Mouse (Mus musculus): ENCODE measurements around the gene Snx27. TPM values are rescaled to one million over a fixed set of nuclear protein-coding genes. Genes with fewer than 3 reads are reported as not detected.

Snx27 gene
- polyA plus RNA-seq, 1 experiment from 2014 or later: 40.6 TPM

DNA sequence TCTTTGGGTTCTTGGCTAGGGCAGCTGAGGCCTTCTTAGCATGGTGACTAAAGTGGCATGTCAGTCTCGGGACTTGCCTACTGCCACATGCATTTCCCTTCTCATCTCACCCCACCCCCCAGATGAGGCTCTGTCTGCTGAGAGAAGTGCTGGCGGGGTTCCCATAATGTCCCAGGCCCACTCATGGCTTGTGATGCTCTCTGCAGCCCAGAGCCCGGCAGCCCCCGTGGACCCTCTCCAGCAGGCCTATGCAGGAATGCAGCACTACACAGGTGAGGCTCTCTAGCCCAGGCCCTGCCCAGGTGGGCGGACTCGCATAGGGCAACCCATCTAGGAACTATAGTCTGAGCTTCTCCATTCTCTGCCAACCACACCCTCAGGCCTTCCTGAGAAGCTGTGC, 94.9 kb downstream of the Snx27 start:
- ATAC-seq (ENCODE audit: low FRiP score): no peak
- H3K4me3 ChIP-seq (ENCODE audit: low read depth, low read length): no peak overlapping the region
- no peak overlapping the region for H3K27ac ChIP-seq (ENCODE audit: low read depth, low read length)
- H3K4me1 ChIP-seq (replicated peaks; ENCODE audit: control insufficient read depth, insufficient read depth, low read length): peaks cover 9% of the 10 kb centered on the region
- H3K9me3 ChIP-seq (ENCODE audit: control insufficient read depth, low read length): no peaks in the 10 kb centered on the region
- no peak overlapping the region for H3K9ac ChIP-seq (ENCODE audit: low read depth, low read length)
- peaks cover 4% of the 10 kb centered on the region; the same call in 1 of the 2 replicates for H3K36me3 ChIP-seq (ENCODE audit: control insufficient read depth, insufficient read depth, low read length)
- 88% methylated on average over 6 of the region's 6 CpGs for WGBS
- no peak overlapping the region for H3K4me2 ChIP-seq (replicated peaks; ENCODE audit: low read depth, low read length)
- DNase-seq (ENCODE audit: low spot score): no peak
- H3K27me3 ChIP-seq (ENCODE audit: control insufficient read depth, insufficient read depth, low read length): no peaks in the 10 kb centered on the region

DNA sequence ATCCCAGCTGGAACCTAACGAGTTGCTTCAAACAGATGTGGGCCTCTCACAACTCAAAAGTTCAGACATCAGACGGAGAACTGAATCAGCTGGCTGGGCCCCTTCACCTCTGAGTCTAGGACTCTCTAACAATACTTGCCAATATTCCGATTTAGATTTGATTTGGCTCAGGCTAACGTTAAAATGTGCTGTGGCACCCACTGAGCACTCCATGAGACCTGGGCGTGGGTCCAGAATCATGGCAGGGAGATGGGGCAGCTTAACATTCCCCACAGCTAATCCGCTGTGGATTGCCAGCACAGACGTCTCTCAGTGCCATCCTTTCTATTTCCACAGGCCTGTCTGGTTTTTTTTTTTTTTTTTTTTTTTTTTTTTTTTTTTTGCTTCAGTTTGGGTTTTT, 96.6 kb downstream of the Snx27 start:
- Histone ChIP-seq H3K4me2 (replicated peaks; ENCODE audit: low read depth, low read length) (no peak overlapping the region), H3K9ac (ENCODE audit: low read depth, low read length) (no peak overlapping the region), H3K4me1 (replicated peaks; ENCODE audit: control insufficient read depth, insufficient read depth, low read length) (peaks cover 19% of the 10 kb centered on the region), H3K27me3 (ENCODE audit: control insufficient read depth, insufficient read depth, low read length) (0 out of 2 replicates have a peak, but pooled peaks cover 2% of the 10 kb centered on the region), H3K4me3 (ENCODE audit: low read depth, low read length) (no peak overlapping the region), H3K27ac (ENCODE audit: low read depth, low read length) (no peak overlapping the region), H3K9me3 (ENCODE audit: control insufficient read depth, low read length) (no peaks in the 10 kb centered on the region), H3K36me3 (ENCODE audit: control insufficient read depth, insufficient read depth, low read length) (peaks cover under 1% of the 10 kb centered on the region; the same call in 1 of the 2 replicates)
- ATAC-seq (ENCODE audit: low FRiP score) (no peak), DNase-seq (ENCODE audit: low spot score) (no peak)
- WGBS: 76% methylated on average over 7 of the region's 7 CpGs

DNA sequence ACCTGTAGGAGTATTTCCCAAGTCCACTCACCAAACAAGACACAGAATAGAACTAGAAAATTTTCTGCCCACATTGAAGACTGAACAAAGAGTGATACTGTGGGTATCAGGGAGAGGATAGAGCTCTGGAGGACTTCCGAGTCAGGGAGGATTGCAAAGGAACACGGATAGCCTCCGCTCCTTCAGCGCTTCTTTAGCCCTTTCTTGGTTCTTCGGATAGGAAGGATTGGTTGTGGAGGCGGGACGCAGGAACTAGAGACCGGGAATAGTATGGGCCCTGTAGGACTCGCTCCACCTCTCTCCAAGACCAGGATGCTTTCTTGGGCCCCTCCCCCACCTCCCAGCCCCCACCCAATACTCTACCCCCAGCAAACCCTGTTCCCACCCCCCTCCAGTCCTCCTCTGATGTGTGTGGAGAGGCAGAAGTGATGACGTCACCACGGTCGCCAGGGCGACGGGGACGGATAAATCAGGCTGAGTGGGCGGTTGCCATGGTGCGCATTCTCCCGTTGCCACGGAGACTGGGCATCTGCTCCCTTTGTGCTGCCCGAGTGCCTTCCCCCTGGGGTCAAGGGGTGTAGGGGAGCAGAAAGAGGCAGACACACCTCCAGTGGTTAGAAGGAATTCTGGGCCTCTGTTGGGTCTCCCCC, 98.6 kb downstream of the Snx27 start:
- 0 out of 2 replicates have a peak, but pooled peaks cover 3% of the 10 kb centered on the region for H3K27me3 ChIP-seq (ENCODE audit: control insufficient read depth, insufficient read depth, low read length)
- no peaks in the 10 kb centered on the region for H3K9me3 ChIP-seq (ENCODE audit: control insufficient read depth, low read length)
- peak overlapping the region; percentile 29 for H3K4me2 ChIP-seq (replicated peaks; ENCODE audit: low read depth, low read length)
- no peak overlapping the region for H3K4me3 ChIP-seq (ENCODE audit: low read depth, low read length)
- H3K4me1 ChIP-seq (replicated peaks; ENCODE audit: control insufficient read depth, insufficient read depth, low read length): peaks cover 21% of the 10 kb centered on the region
- H3K27ac ChIP-seq (ENCODE audit: low read depth, low read length): peak overlapping the region; percentile 77
- WGBS: 14% methylated on average over 20 of the region's 20 CpGs
- no peaks in the 10 kb centered on the region for H3K36me3 ChIP-seq (ENCODE audit: control insufficient read depth, insufficient read depth, low read length)
- DNase-seq (ENCODE audit: low spot score) (peak; percentile 98), ATAC-seq (ENCODE audit: low FRiP score) (peak; percentile 94)
- no peak overlapping the region for H3K9ac ChIP-seq (ENCODE audit: low read depth, low read length)

DNA sequence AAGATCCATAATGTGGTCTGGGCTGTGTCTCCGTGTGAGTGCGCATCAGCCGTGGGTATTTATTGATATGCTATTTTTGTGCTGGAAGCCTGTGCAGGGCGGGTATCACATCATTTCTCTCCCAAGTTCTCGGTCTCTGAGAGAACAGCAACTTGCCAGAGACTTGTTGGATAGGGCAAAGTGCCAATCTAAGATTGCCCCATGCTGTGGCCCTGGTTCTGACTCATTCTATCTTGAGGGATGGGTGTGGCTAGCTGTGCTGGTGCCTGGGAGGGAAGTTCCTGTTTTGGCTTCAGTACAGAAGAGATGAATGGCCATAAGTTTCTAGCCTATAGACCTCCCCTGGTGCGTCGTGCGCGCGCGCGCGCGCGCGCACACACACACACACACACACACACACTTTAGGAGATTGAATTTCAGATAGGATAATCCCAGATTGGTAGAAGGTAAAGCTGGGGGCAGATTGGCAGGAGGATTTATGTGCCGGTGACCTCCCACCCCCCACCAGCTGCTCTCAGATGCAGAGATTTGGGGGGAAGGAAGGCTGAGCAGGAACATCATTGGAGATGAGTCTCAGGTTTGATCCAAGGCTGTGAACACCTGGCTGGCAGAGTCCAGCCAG, 99.6 kb downstream of the Snx27 start:
- Histone ChIP-seq H3K4me1 (replicated peaks; ENCODE audit: control insufficient read depth, insufficient read depth, low read length) (peaks cover 21% of the 10 kb centered on the region), H3K27me3 (ENCODE audit: control insufficient read depth, insufficient read depth, low read length) (0 out of 2 replicates have a peak, but pooled peaks cover 3% of the 10 kb centered on the region), H3K27ac (ENCODE audit: low read depth, low read length) (peak overlapping the region; percentile 77; the same call in 1 of the 2 replicates), H3K36me3 (ENCODE audit: control insufficient read depth, insufficient read depth, low read length) (no peaks in the 10 kb centered on the region), H3K4me3 (ENCODE audit: low read depth, low read length) (no peak overlapping the region), H3K9ac (ENCODE audit: low read depth, low read length) (no peak overlapping the region), H3K4me2 (replicated peaks; ENCODE audit: low read depth, low read length) (no peak overlapping the region), H3K9me3 (ENCODE audit: control insufficient read depth, low read length) (no peaks in the 10 kb centered on the region)
- 85% methylated on average over 17 of the region's 17 CpGs for WGBS
- ATAC-seq (ENCODE audit: low FRiP score): no peak
- no peak for DNase-seq (ENCODE audit: low spot score)

DNA sequence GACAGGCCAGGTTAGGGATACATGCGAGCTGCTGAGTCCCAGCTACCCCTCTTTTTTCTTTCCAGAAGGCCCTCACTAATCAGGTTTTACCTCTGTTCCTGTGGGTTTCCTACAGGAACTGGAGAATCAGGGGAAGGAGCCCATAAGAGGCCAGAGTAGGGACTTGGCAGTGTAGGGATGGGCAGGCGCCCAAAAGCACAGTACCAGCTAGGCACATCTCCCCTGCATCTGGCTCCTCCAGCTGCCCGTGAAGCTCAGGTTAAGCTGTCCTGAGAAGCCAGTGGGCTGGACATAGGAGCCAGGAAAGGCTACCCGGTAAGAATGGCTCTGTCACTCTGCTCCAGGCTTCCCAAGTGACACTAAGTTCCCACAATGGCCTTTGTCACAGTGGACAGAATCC, 101.1 kb downstream of the Snx27 start:
- Histone ChIP-seq H3K36me3 (ENCODE audit: control insufficient read depth, insufficient read depth, low read length) (no peaks in the 10 kb centered on the region), H3K4me1 (replicated peaks; ENCODE audit: control insufficient read depth, insufficient read depth, low read length) (peaks cover 21% of the 10 kb centered on the region), H3K9me3 (ENCODE audit: control insufficient read depth, low read length) (no peaks in the 10 kb centered on the region), H3K4me3 (ENCODE audit: low read depth, low read length) (no peak overlapping the region), H3K27me3 (ENCODE audit: control insufficient read depth, insufficient read depth, low read length) (0 out of 2 replicates have a peak, but pooled peaks cover 3% of the 10 kb centered on the region), H3K9ac (ENCODE audit: low read depth, low read length) (no peak overlapping the region), H3K27ac (ENCODE audit: low read depth, low read length) (no peak overlapping the region), H3K4me2 (replicated peaks; ENCODE audit: low read depth, low read length) (peak overlapping the region; percentile 72; the same call in 1 of the 2 replicates)
- ATAC-seq (ENCODE audit: low FRiP score): no peak
- no peak for DNase-seq (ENCODE audit: low spot score)
- WGBS: 67% methylated on average over 4 of the region's 4 CpGs

DNA sequence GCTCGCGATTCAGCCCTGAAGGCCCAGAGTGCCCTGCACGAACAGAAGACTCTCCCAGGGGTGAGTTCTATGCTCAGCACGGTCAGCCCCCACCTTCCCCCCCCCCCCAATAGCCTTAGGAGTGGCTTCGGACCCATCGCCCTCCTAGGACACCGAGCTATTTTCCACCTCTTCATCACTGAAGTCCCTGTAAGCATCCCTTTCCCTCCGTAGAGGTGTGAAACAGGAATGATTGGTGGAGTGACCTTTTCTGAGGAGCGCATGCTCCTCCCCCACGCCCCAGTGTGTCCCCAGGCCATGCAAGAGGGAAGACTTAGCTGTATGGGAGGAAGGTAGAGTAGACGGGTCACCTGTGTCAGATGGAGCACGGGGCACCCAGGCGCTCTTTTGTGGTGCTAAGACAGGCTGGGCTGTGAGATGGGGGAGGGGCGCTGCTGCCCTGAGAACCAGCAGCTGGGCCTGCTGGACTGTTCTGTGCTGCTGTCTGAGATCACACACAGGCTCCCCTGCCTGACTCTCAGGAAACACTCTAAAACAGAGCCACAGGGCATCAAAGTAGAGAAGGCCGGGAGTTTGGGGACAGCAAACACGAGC, 102.1 kb downstream of the Snx27 start, which contains the start of gene Riiad1:
Gene Riiad1, minus strand, starts transcription at position 51 of the 594 bp plus-strand sequence.
- peak within 1 kb of the TSS; percentile 63 for H3K9ac ChIP-seq (ENCODE audit: low read depth, low read length)
- H3K9me3 ChIP-seq (ENCODE audit: control insufficient read depth, low read length): no peaks in the 10 kb centered on the region
- DNase-seq (ENCODE audit: low spot score) (peak; percentile 55), ATAC-seq (ENCODE audit: low FRiP score) (no peak)
- H3K36me3 ChIP-seq (ENCODE audit: control insufficient read depth, insufficient read depth, low read length): no peaks in the 10 kb centered on the region
- peak within 1 kb of the TSS; percentile 72 for H3K4me2 ChIP-seq (replicated peaks; ENCODE audit: low read depth, low read length)
- peak within 1 kb of the TSS; percentile 75 for H3K27ac ChIP-seq (ENCODE audit: low read depth, low read length)
- peak within 1 kb of the TSS; percentile 52 for H3K4me3 ChIP-seq (ENCODE audit: low read depth, low read length)
- 0 out of 2 replicates have a peak, but pooled peaks cover 3% of the 10 kb centered on the region for H3K27me3 ChIP-seq (ENCODE audit: control insufficient read depth, insufficient read depth, low read length)
- 9% methylated on average over 16 of the region's 16 CpGs for WGBS
- peaks cover 21% of the 10 kb centered on the region for H3K4me1 ChIP-seq (replicated peaks; ENCODE audit: control insufficient read depth, insufficient read depth, low read length)

DNA sequence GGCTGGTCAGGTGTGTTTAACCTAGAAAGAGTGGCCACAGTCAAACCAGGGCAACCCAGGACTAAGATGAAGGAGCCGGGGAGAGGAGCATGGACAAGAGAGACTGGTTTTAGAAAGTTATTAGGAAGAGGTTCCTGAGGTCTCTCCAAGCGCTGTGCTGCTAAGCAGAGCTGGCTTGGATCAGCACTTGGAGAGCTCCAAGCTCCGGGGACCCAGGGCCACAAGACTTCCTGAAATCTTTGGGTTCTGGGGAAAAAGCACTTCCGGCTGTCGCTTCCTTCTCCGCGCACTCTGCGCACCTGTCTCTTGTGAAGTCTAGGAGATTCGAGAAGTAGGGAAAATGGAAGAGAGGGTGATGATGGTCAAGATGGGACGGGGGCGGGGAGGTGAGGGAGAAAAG, 103.0 kb downstream of the Snx27 start:
- Histone ChIP-seq H3K9me3 (ENCODE audit: control insufficient read depth, low read length) (no peaks in the 10 kb centered on the region), H3K4me3 (ENCODE audit: low read depth, low read length) (peak overlapping the region; percentile 52), H3K4me1 (replicated peaks; ENCODE audit: control insufficient read depth, insufficient read depth, low read length) (peaks cover 21% of the 10 kb centered on the region), H3K4me2 (replicated peaks; ENCODE audit: low read depth, low read length) (peak overlapping the region; percentile 72), H3K9ac (ENCODE audit: low read depth, low read length) (peak overlapping the region; percentile 63), H3K36me3 (ENCODE audit: control insufficient read depth, insufficient read depth, low read length) (no peaks in the 10 kb centered on the region), H3K27ac (ENCODE audit: low read depth, low read length) (peak overlapping the region; percentile 75; the same call in 1 of the 2 replicates), H3K27me3 (ENCODE audit: control insufficient read depth, insufficient read depth, low read length) (0 out of 2 replicates have a peak, but pooled peaks cover 3% of the 10 kb centered on the region)
- DNase-seq (ENCODE audit: low spot score): peak; percentile 47
- WGBS: 6% methylated on average over 11 of the region's 11 CpGs
- ATAC-seq (ENCODE audit: low FRiP score): no peak

DNA sequence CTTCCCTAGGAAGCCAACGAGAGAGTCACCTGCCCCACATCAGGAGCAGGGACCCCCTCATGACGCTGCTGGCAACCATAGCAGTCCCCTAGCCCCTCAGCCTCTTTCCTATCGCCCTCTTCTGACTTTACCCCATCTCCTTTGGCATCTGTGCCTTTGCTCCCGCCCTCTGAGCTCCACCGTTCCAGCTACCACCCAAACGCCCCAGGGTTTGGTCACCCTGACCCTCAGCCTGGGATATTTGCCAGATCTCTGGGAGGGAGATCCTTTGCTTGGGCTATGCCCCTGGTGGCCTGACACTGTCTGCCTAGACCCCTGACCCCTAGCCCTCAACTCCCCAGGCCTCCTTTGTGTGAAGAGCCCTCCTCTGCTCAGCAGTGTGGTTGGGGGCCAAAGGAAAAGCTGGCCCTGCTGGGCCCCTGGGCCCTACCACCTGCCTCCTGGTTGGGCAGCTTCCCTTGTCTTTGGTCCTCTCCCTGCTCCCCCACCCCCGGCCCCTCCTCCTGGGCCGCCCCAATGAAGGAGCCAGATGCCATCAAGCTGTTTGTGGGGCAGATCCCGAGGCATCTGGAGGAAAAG, 103.8 kb downstream of the Snx27 start:
- Histone ChIP-seq H3K4me3 (ENCODE audit: low read depth, low read length) (peak overlapping the region; percentile 52), H3K27me3 (ENCODE audit: control insufficient read depth, insufficient read depth, low read length) (0 out of 2 replicates have a peak, but pooled peaks cover 3% of the 10 kb centered on the region), H3K9me3 (ENCODE audit: control insufficient read depth, low read length) (no peaks in the 10 kb centered on the region), H3K4me1 (replicated peaks; ENCODE audit: control insufficient read depth, insufficient read depth, low read length) (peaks cover 21% of the 10 kb centered on the region), H3K4me2 (replicated peaks; ENCODE audit: low read depth, low read length) (peak overlapping the region; percentile 72), H3K9ac (ENCODE audit: low read depth, low read length) (peak overlapping the region; percentile 63), H3K36me3 (ENCODE audit: control insufficient read depth, insufficient read depth, low read length) (no peaks in the 10 kb centered on the region), H3K27ac (ENCODE audit: low read depth, low read length) (peak overlapping the region; percentile 75)
- DNase-seq (ENCODE audit: low spot score) (peak; percentile 42), ATAC-seq (ENCODE audit: low FRiP score) (peak; percentile 21)
- WGBS: 3% methylated on average over 9 of the region's 9 CpGs

Measured in hindbrain, embryonic 11.5 days (tissue).